Mouse (Mus musculus): ENCODE results near the gene 1700067P10Rik. TPM values are rescaled to one million over a fixed set of nuclear protein-coding genes. Genes with fewer than 3 reads are reported as not detected.

1700067P10Rik gene
- total RNA-seq (2021): not detected
- long read RNA-seq, experiment 1: 0 reads
- long read RNA-seq, experiment 2: 0 reads

DNA sequence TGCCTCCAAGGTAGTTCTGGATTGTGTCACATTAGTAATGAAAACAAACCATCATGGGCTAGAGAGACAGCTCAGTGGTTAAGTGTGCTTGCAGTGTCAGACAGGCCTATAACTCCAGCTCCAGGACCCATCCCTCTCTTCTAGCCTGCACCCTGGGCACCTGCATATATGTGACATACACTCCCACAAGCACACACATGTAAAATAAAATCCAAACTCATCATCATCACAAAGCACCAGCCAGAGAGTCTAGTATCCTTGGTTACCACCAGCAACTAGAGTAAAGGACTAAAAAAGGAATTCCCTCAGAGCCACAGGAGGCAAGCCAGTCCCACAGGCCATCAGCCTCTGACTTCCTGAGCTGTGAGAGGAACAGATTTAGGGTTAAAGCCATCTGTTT, at the start of gene 1700067P10Rik:
Gene 1700067P10Rik, plus strand, starts transcription at position 301 of the 400 bp plus-strand sequence.
- no peak for DNase-seq

DNA sequence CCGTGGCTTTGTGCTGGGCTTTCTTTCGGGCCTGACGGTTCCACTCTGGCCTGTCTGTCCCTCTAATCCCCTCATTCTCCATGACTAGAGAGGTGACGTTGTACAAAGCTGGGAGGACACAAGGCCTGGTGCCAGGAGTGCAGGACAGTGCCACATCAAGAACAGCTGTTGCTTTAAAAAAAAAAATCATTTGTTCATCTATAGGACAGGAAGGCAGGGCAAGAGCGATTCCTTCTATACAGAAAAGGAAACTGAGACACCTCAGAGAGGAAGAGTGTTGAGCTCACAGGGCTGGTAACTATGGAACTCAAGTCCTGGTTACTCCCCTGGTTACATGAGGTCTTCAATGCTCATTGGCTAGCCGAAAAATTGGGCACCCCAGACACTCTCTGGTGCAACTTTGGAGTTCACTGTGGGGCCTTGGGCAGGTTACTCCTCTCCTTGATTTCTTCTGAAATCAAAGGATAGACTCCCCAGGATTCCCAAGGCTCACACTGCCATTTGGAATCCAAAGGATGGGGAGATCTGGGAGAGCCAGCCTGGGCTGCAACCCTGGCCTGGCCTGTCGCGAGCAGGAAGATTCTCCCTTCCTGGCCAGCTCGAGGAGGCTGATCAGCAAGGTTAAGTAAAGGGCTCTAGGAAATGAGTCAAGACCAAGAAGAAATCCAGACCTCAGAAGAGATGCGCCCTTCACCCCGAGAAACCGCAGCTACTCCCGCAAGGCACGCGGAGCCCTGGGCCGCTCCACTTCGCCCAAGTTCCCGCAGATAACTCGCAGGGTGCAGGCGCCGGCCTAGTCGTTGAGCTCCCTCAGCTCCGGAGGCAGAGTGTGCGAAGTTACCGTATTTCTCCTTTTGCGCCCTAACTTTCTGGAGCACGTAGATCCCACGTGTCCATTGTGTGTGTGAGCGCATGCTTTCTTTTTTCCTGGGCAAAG, 47.5 kb upstream of the 1700067P10Rik start:
- DNase-seq: peak; percentile 41

DNA sequence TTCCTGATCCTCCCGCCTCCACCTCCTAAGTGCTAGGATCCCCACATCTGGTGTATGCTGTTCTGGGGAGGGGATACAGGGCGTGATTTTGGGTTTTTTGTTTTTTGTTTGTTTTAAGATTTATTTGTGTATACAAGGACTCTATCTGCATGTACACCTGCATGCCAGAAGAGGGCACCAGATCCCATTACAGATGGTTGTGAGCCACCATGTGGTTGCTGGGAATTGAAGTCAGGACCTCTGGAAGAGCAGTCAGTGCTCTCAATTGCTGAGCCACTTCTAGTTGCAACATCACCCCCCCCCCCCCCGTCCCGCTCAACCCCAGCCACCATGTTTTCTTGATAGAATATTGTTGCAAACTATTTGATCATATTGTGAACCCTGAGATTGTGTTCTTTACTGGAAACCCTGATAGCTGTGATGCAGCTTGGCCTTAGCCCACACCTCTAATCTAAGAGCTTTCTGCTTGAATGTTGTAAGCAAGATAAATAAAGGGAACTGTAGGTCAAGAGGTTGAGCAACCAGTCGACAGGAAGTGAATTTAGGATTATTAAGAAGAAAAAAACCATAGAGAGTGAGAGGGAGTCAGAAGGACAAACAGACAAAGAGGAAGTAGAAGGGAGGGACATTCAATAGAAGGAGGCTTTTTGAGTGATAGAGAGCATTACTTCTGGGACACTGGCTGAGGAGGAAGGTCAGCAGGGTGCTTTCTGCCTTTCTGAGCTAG, 45.8 kb upstream of the 1700067P10Rik start:
- DNase-seq: no peak

DNA sequence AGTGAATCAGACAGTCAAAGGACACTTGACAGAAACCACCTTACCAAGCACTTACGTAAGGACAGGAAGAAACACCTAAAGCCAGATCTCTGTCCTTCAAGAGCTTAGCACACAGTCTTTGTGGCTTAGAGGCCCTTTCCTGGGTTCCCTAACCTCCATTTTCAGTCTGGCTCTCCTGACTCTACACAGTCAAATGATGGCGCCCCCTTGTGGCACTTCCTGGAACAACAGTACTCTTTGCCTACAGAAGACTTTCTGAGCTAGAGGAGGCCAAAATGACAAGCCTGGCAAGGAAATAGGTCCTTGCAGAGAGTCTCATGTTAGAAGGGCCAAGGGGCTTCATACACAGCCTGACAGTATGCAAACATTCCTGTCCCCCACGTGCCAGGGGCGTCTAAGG, 43.5 kb upstream of the 1700067P10Rik start:
- DNase-seq: no peak

DNA sequence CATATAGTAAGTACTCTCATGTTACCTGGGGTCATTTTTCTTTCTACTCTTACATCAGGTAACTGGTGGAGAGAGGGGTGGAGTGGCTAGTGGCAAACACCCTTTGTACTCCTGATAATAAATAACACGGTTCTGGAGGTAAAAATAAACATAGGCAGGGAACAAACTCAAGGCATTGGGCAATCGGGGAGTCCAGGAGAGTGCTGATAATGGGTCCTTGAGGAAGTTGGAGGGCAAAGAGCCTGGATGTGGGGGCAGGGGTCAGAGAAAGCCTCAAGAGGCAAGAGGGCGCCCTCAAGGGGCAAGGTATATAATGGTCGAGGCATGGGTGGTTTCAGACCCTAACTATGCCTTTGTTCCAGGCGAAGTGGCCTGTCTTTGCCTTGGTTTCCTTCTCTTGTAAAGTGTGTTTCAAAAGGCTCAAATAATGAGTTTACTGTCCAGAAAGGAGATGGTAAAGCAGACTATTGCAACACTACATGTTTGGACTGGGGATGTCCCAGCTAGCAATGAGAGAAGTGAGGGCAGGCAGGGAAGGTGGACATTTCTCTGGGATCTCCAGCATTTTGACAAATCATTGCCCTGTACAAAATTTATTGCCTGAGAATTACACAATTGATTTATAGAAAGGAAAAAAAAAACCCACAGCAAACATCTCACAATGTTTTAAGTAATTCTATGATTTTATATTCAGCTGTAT, 37.3 kb upstream of the 1700067P10Rik start:
- no peak for DNase-seq

DNA sequence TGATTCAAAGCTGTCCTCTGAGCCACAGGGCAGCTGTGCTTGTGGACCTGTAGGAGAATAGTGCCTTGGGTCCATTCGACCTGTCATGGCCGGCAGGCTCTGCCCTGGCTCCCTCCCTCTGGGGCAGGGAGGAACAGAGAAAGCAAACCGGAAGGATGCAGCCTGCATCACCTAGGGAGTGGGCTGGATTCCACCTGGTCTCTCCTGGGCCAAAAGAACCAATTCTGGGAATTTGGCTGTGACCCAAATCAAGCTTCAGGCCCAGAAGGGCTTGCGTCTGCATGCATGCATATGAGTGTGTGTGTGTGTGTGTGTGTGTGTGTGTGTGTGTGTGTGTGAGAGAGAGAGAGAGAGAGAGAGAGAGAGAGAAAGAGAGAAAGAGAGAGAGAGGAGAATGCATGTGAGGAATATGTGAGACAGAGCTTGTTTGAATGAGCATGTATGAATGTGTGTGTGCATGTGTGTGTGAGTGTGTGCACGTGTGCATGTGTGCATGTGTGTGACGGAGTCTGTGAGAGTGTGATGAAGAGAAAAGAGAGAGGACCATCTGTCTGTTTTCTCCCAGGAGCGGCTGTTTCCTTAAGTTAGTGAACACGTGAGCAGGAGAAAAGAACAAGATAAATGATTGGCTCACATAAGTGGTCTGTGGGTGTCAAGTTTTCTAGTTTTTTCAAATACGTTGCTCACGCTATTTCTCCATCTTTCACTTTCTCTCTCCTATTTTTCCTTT, 36.6 kb upstream of the 1700067P10Rik start:
- no peak for DNase-seq

DNA sequence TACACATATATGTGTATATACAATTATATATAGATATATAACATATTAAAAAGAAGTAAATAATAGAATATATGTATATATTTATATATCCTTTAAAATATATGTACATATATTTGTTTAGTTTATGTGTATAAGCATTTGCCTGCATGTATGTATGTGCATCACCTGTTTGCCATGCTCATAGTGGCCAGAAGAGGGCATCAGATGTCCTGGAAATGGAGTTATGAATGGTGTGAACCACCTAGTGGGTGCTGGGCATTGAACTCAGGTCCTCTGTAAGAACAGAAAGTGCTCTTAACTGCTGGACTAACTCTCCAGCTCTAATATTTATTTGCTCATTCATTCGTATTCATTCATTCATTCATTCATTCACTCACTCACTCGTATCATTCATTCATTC, 35.5 kb upstream of the 1700067P10Rik start:
- no peak for DNase-seq

DNA sequence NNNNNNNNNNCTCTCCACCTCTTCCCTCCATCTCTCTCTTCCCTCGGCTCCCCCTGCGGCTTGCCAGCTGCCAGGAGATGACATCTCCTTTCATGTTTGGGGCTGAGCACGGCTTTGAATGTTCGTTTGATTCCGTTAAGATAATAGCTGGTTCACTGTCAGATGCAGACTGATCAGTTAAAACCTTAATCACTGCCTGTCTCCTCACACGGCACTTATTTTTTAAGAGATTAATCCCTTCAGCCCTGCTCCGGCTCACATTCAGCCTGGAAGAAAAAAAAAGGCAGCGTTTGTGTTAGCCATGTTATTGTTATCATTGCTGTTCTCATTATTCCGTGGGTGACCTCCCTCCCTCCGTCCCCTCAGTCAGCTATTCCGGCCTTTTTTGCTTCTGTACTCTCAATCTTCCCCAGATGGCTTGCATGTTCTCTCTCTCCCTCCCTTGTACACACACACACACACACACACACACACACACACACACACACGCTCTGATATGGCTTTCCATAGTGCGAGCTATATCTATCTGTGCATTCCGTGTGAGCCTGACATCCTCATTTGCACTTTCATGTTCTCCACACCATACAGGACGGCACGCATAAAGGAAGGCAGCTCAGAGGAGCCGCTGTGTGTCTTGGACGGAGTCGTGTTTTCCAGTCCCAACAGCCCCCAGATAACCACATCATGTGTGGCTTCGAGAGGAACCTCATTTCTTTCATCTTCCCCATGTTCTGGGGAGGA, 33.9 kb upstream of the 1700067P10Rik start:
- DNase-seq: no peak

DNA sequence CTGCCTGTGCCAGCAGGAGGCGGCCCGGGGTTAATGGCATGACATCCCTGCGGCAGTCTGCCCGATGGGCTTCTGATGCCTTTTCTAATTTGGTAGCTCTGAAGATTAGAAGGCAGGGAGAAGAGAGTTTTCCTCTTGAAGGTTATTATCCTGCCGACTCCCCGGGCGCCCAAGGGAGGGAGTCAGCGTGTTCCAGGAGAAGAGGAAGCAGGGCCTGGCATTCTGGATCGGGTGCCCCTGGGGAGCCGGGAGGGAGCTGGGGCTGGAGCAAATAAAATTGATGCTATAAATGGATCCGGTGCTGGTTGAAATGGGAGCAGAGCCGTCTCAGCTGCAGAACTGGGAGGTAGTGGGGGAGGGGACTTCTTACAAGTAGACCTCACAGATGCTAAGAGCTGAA, 31.7 kb upstream of the 1700067P10Rik start:
- DNase-seq: peak; percentile 39

DNA sequence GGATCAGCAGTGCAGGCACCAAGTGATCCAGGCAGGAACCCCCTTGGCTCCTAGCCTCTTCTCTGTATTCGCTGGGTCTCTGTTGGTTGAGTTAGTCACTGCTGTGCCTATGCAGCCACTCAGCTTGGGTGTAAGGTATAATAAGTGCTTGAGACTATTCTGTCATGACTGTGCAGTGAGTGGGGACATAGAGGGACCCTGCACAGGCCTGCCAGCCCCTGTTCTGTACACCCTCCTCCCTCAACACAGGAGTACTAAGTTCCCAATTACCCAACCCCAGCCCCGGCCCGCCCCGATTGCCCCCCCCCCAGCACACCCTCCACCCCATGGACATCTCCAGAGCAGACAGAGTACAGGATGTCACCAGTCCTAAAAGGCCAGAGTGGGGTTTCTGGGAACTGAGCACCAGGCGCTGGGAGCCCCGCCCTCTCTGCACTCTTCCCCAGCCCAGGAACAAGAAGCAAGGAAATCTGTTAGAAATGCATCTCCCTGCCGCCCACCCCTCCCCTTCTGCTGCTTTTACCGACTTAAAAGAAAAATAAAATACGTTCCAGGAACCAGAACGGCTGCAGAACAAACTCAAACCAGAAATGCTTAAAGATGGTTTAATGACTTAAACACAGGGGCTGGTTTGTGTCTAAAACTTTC, 24.8 kb upstream of the 1700067P10Rik start:
- no peak for DNase-seq

DNA sequence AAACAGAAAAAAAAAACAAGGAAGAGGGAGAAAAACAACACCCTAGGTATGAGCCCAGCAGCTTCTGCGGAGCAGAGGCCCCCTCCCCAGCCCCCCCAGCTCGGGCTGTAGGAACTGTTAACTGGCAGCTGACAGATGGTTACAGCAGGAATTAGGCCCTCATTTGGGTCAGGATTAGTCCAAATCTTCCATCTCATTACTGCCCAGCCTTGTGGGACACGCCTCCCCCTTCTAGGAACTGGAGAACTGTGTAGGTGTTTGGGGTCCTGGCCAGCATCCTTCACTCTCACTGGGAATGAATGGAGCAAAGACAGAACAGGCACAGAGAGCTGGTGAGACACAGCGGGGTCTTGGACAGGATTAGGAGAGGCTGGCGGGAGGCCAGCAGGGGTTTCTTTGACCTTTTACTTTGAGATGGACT, 24.0 kb upstream of the 1700067P10Rik start:
- no peak for DNase-seq

DNA sequence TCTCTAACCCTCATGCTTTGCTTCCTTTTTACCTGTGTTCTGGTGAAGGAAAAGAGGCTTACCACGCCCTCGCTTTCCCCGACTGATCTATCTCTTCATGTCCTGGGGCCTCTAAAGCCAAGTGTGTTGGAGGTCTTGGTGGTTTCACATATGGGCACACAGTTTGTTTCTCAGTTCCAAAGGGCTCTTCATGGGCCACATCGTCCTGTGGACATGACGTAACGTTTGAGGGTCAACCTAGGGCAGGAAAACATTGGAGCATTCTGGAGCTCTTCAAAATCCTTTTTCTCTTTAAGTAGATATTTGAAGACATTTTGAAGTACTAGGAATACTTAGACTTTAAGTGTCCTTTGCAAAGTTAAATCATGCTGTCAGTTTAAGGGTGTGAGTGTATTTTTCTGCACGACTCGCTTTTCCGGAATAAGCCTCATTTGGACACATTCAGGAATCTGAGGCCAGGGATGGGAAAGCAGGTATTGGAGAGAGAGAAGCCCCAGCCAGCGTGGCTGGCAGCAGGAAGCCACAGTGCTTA, 22.0 kb upstream of the 1700067P10Rik start:
- no peak for DNase-seq

DNA sequence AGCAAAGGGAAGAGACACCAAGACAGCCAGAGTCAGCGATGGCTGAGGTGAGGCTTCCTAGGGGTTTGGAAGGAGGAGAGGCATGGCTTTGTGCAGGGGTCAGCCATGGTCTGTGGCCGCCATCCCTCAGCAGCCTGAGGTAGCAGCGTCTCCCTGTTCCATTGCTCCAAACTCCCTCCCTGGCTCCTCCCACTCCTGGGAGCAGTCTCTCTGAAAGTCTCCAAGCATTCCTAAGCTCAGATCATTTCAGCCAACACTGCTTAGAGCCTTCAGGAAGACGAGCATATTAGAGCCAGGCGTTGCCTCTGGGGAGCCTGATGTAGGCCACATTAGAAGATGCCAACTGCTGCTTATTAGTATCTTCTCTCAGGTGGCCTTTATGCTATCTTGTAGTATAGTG, 21.4 kb upstream of the 1700067P10Rik start:
- DNase-seq: no peak

DNA sequence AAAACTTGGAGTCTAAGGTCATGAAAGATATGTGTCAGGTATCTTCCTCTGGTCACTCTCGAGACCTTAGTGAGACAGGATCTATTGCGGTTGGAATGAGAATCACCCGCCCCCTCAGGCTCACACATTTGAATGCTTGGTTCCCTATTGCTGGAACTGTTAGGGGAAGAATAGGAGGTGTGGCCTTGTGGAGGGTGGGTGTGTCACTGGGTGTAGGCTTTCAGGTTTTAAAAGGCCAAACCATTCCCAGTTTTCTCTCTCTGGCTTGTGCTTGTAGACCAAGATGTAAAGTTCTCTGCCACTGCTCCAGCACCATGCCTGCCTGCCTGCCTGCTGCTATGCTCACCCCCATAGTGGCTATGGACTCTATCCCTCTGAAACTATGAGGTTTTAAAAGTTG, 8.5 kb upstream of the 1700067P10Rik start:
- DNase-seq: no peak

DNA sequence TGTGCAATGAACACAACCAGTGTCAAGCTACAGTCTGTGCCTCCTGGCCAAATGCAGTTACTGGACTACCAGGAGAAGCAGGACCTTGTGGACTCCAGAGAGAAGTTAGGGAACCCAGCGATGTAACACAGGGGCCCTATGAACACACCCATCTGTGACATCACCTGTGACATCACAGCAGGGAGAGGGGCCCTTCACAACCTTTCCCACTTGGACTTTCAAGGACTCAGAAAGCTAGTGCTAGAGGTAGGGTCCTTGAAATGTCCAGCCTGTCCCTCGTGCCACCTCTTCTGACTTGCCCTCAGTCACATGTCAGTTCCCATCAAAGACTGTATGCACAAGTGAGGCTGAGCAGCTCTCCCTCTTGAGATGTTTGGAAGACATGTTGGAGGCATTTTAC, 327 bp downstream of the 1700067P10Rik start:
- no peak for DNase-seq

DNA sequence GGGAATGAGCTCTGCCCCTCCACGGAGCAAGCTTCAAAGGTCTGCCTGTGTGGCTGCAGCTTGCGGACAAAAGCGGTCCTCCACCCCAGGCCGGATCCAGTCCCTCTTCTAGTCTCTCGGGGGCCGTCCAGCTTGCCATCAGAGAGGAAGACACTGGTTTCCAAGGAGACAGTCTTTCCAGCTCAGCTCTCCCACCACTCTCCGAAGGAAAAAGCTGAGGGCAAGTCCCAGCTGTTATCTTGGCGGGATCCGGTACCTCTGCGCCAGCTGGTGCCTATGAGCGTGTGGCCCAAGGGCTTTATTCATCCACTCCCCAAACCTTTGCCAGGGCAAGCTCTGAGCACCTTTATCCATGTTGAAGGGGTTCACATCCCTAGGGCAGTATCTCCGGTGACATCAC, 1.2 kb downstream of the 1700067P10Rik start:
- no peak for DNase-seq

DNA sequence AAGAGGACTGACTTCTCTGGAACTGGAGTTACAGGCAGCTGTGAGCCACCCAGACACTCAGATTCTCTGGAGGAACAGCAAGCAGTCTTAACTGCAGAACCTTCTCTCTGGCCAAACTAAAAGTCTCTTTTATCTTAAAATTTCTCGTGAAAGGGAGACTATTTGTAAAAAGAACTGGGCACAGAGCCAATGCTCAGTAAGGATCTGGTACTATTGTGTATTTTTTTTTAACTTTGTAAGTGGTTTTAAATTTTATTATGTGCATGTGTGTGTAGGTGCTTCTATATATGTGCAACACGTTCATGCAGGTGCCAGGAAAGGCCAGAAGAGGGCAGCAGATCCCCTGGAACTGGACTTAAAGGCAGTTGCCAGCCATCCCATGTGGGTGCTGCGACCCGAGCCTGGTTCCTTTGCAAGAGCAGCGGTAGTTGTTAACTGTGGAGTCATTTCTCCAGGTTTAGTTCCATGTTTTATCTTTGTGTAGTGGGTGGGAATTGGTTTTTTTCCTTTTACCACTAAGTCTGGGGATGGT, 4.2 kb downstream of the 1700067P10Rik start:
- no peak for DNase-seq

DNA sequence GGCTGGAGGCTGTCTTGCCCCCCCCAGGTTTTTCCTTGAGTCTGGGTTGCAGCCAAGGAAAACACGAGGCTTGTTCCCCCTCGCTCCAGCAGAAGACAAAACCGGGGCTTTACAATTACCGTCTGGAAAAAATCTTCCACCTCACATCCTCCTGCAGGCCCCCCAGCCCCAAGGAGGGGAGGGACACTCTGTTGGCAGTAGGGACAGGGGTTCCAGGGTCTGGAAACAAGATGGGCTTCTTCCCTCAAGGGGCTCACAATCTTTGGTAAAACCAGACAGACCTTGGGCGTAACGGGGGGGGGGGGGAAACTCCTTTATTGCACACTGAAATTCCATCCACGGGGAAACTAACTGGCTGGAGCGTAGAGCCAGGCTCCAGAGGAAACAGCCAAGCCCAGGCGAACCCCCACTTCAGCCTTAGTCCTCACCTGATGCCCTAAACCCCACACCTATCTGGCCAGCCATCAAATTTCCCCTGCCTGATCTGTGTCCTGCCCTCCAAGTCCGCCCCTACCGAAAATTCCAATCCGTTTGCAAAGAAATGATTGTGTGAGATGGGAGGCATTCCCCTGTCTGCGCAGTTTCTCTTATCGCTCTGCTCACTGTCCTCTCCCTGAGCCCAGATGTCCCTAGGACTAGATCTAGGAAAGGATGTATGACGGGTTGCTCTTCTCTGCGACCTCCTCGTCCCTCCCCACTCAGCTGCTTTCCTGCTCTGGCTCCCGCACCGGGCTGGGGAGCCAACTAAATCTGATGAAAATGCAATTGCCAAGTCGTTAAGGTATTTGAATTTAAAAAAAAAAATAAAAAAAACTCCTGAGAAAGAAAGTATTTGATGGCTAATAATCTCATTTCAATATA, 5.9 kb downstream of the 1700067P10Rik start:
- no peak for DNase-seq

DNA sequence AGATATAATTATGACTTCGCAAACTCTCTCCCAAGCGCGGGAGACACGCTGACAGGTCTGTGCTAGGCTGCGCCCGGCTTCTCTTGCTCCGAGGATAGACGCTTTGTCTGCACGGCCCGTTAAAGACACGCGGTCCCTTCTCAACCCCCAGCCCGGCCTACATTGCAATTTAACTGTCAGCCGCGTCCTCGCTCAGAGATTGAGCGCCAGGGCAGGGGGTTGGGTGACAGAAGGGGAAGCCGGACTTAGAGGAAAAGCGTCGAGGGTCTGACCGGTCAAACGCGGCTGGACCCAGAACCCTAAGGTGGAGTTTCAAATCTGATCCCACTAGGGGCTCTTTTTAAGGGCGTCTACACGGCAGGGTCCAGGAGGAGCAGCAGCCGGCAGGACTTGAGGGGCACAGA, 6.6 kb downstream of the 1700067P10Rik start:
- no peak for DNase-seq
